Mouse (Mus musculus): ENCODE measurements around the gene Pi4ka. TPM values are rescaled to one million over a fixed set of nuclear protein-coding genes. Genes with fewer than 3 reads are reported as not detected.

The Pi4ka gene
- polyA plus RNA-seq, 2 experiments: 36.5 to 62.3 TPM

DNA sequence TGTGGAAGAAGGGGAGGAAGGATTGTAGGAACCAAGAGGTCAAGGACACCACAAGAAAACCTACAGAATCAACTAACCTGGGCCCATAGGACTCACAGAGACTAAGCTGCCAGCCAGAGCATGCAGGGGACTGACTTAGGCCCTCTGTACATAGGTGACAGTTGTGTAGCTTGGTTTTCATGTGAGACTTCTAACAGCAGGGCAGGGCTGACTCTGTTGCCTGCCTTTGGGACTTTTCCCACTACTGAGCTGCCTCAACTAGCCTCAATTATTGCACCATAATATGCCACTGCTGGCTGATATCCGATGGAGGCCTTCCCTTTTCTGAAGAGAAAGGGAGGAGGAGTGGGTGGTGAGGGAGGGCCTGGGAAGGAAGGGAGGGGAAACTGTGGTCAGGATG lies 59.3 kb downstream of the Pi4ka start:
- no peak overlapping the region for H3K4me3 ChIP-seq (replicated peaks; ENCODE audit: low read length)
- H3K4me1 ChIP-seq (ENCODE audit: control insufficient read depth, insufficient read depth, low read length): no peaks in the 10 kb centered on the region
- H3K27ac ChIP-seq (replicated peaks; ENCODE audit: low read depth, low read length): no peak overlapping the region
- H3K9ac ChIP-seq (ENCODE audit: low read depth, low read length, severe bottlenecking): no peak overlapping the region
- DNase-seq (ENCODE audit: low spot score): no peak
- no peaks in the 10 kb centered on the region for H3K9me3 ChIP-seq (ENCODE audit: control insufficient read depth, low read length)
- H3K4me2 ChIP-seq (replicated peaks; ENCODE audit: low read depth, low read length, severe bottlenecking): no peak overlapping the region
- H3K27me3 ChIP-seq (ENCODE audit: control insufficient read depth, insufficient read depth, low read length): no peaks in the 10 kb centered on the region
- TF ChIP-seq POLR2A (IDR thresholded peaks at IDR 0.05; ENCODE audit: borderline replicate concordance, extremely low read depth, insufficient read depth, insufficient read length): no peak
- peaks cover 48% of the 10 kb centered on the region for H3K36me3 ChIP-seq (ENCODE audit: control insufficient read depth, insufficient read depth, low read length)
- 95% methylated on average over 1 of the region's 1 CpGs for WGBS
- no peak for ATAC-seq (ENCODE audit: low FRiP score, low read depth)

DNA sequence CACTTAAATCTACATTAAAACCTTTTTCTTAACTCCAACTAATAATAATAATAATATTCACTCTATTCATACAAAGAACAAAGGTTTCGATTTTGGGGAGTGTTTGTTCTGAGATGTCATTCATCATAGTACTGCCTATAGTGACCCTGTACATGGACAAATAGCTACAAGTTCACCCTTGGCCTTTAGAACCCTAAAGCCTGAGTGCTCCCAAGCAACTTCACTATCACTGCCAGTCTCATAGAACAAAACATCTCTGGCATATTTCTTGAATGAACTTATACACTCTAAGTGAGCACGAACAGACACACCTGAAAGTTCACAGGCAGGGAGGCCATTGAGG lies 60.3 kb downstream of the Pi4ka start:
- Histone ChIP-seq H3K4me3 (replicated peaks; ENCODE audit: low read length) (no peak overlapping the region), H3K4me1 (ENCODE audit: control insufficient read depth, insufficient read depth, low read length) (no peaks in the 10 kb centered on the region), H3K9me3 (ENCODE audit: control insufficient read depth, low read length) (no peaks in the 10 kb centered on the region), H3K36me3 (ENCODE audit: control insufficient read depth, insufficient read depth, low read length) (peaks cover 40% of the 10 kb centered on the region), H3K27me3 (ENCODE audit: control insufficient read depth, insufficient read depth, low read length) (no peaks in the 10 kb centered on the region), H3K27ac (replicated peaks; ENCODE audit: low read depth, low read length) (no peak overlapping the region), H3K4me2 (replicated peaks; ENCODE audit: low read depth, low read length, severe bottlenecking) (no peak overlapping the region), H3K9ac (ENCODE audit: low read depth, low read length, severe bottlenecking) (no peak overlapping the region)
- DNase-seq (ENCODE audit: low spot score) (no peak), ATAC-seq (ENCODE audit: low FRiP score, low read depth) (no peak)
- WGBS: 87% methylated on average over 2 of the region's 2 CpGs
- no peak for TF ChIP-seq POLR2A (IDR thresholded peaks at IDR 0.05; ENCODE audit: borderline replicate concordance, extremely low read depth, insufficient read depth, insufficient read length)

DNA sequence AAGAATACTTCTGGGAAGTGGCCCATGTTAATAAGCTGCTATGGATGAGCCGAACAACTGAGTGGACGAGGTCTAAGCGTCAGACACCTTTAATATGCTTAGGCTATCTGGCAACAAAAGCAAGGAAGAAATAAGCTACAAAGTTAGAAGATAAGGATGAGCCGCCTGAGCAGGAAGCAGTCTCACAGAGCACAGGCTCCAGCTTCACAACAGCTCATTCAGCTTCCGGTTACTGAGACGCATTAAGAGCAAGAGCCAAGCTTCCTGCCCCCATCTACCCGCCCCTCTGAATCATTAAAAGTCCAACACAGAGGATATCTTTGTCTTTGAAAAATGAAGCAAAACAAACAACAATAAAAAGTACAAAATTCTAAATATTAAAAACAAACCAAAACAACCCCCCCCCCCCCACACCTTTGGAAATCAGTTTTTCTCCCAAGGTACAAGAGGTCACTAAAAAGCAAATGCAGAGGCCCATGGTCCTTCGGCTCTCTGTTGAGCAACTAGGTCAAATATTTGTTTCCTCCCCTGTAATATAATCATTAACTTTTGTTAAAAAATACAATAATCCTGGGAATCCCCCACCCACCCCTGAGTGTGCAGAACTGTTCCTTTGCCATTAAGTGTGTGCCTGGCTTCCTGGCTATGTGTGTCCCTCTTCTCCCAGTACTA lies 60.8 kb downstream of the Pi4ka start:
- H3K9me3 ChIP-seq (ENCODE audit: control insufficient read depth, low read length): no peaks in the 10 kb centered on the region
- DNase-seq (ENCODE audit: low spot score): no peak
- peaks cover 37% of the 10 kb centered on the region for H3K36me3 ChIP-seq (ENCODE audit: control insufficient read depth, insufficient read depth, low read length)
- H3K4me2 ChIP-seq (replicated peaks; ENCODE audit: low read depth, low read length, severe bottlenecking): no peak overlapping the region
- no peak for TF ChIP-seq POLR2A (IDR thresholded peaks at IDR 0.05; ENCODE audit: borderline replicate concordance, extremely low read depth, insufficient read depth, insufficient read length)
- 90% methylated on average over 8 of the region's 8 CpGs for WGBS
- ATAC-seq (ENCODE audit: low FRiP score, low read depth): no peak
- no peak overlapping the region for H3K9ac ChIP-seq (ENCODE audit: low read depth, low read length, severe bottlenecking)
- H3K27me3 ChIP-seq (ENCODE audit: control insufficient read depth, insufficient read depth, low read length): no peaks in the 10 kb centered on the region
- H3K27ac ChIP-seq (replicated peaks; ENCODE audit: low read depth, low read length): no peak overlapping the region
- H3K4me1 ChIP-seq (ENCODE audit: control insufficient read depth, insufficient read depth, low read length): no peaks in the 10 kb centered on the region
- H3K4me3 ChIP-seq (replicated peaks; ENCODE audit: low read length): no peak overlapping the region

DNA sequence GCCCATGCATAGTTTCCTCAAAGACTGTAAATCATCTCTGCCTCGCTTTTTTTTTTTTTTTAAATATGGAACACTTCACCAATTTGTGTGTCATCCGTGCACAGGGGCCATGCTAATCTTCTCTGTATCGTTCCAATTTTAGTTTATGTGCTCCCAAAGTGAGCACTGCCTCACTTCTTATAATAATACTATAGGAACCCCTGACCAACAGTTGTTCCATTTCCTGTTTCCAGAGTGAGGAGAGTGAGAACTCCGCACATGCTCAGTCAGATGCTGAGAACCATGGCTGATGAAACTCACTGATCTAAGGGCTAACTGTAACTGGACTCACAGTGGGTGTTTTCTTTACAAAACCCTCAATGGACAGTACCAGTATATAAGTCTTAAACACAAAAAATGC lies 64.3 kb downstream of the Pi4ka start:
- Histone ChIP-seq H3K4me2 (replicated peaks; ENCODE audit: low read depth, low read length, severe bottlenecking) (no peak overlapping the region), H3K27me3 (ENCODE audit: control insufficient read depth, insufficient read depth, low read length) (no peaks in the 10 kb centered on the region), H3K4me3 (replicated peaks; ENCODE audit: low read length) (no peak overlapping the region), H3K9me3 (ENCODE audit: control insufficient read depth, low read length) (no peaks in the 10 kb centered on the region), H3K9ac (ENCODE audit: low read depth, low read length, severe bottlenecking) (no peak overlapping the region), H3K36me3 (ENCODE audit: control insufficient read depth, insufficient read depth, low read length) (peaks cover 32% of the 10 kb centered on the region), H3K27ac (replicated peaks; ENCODE audit: low read depth, low read length) (no peak overlapping the region), H3K4me1 (ENCODE audit: control insufficient read depth, insufficient read depth, low read length) (no peaks in the 10 kb centered on the region)
- 82% methylated on average over 4 of the region's 4 CpGs for WGBS
- no peak for DNase-seq (ENCODE audit: low spot score)
- no peak for TF ChIP-seq POLR2A (IDR thresholded peaks at IDR 0.05; ENCODE audit: borderline replicate concordance, extremely low read depth, insufficient read depth, insufficient read length)
- ATAC-seq (ENCODE audit: low FRiP score, low read depth): no peak

DNA sequence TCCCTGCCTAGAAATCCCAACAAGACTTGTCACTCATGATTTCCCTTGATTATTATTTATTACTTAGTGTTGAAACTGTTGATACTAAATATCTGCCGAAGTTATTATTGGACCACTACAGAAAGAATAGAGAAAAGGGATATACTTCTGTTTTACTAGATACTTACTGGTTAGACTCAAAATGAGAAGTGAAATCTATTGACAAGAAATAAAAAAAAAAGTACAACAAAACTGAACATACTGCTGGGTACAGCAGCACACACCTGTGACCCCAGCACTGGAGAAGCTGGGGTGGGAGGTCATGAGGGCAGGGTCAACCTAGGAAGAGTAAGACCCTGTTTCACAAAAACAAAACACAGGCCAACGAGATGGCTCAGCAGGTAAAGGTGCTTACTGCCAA lies 65.4 kb downstream of the Pi4ka start:
- Histone ChIP-seq H3K36me3 (ENCODE audit: control insufficient read depth, insufficient read depth, low read length) (peaks cover 36% of the 10 kb centered on the region), H3K4me2 (replicated peaks; ENCODE audit: low read depth, low read length, severe bottlenecking) (no peak overlapping the region), H3K9ac (ENCODE audit: low read depth, low read length, severe bottlenecking) (no peak overlapping the region), H3K27ac (replicated peaks; ENCODE audit: low read depth, low read length) (no peak overlapping the region), H3K4me3 (replicated peaks; ENCODE audit: low read length) (no peak overlapping the region), H3K9me3 (ENCODE audit: control insufficient read depth, low read length) (no peaks in the 10 kb centered on the region), H3K27me3 (ENCODE audit: control insufficient read depth, insufficient read depth, low read length) (no peaks in the 10 kb centered on the region), H3K4me1 (ENCODE audit: control insufficient read depth, insufficient read depth, low read length) (no peaks in the 10 kb centered on the region)
- 79% methylated on average over 2 of the region's 2 CpGs for WGBS
- TF ChIP-seq POLR2A (IDR thresholded peaks at IDR 0.05; ENCODE audit: borderline replicate concordance, extremely low read depth, insufficient read depth, insufficient read length): no peak
- DNase-seq (ENCODE audit: low spot score) (no peak), ATAC-seq (ENCODE audit: low FRiP score, low read depth) (no peak)

DNA sequence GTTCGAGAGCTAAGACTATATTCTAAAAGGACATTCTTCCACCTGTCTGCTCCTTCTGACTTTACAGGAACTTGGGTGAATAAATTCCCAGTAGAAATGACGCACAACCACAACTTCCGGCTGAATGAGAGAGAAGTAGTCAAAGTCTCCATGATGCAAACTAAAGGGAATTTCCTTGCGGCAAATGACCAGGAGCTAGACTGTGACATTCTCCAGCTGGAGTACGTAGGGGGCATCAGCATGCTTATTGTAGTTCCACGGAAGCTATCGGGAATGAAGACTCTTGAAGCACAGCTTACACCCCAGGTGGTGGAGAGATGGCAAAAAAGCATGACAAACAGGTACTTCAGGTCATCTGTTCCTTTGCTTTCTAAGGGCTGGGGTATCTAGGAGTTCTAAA lies 66.4 kb downstream of the Pi4ka start:
- H3K9me3 ChIP-seq (ENCODE audit: control insufficient read depth, low read length): no peaks in the 10 kb centered on the region
- ATAC-seq (ENCODE audit: low FRiP score, low read depth) (no peak), DNase-seq (ENCODE audit: low spot score) (no peak)
- no peak overlapping the region for H3K4me3 ChIP-seq (replicated peaks; ENCODE audit: low read length)
- TF ChIP-seq POLR2A (IDR thresholded peaks at IDR 0.05; ENCODE audit: borderline replicate concordance, extremely low read depth, insufficient read depth, insufficient read length): no peak
- no peak overlapping the region for H3K9ac ChIP-seq (ENCODE audit: low read depth, low read length, severe bottlenecking)
- no peaks in the 10 kb centered on the region for H3K27me3 ChIP-seq (ENCODE audit: control insufficient read depth, insufficient read depth, low read length)
- no peak overlapping the region for H3K4me2 ChIP-seq (replicated peaks; ENCODE audit: low read depth, low read length, severe bottlenecking)
- H3K4me1 ChIP-seq (ENCODE audit: control insufficient read depth, insufficient read depth, low read length): no peaks in the 10 kb centered on the region
- 90% methylated on average over 7 of the region's 7 CpGs for WGBS
- H3K36me3 ChIP-seq (ENCODE audit: control insufficient read depth, insufficient read depth, low read length): peaks cover 32% of the 10 kb centered on the region
- H3K27ac ChIP-seq (replicated peaks; ENCODE audit: low read depth, low read length): no peak overlapping the region

Data from limb, embryonic 14.5 days (tissue).